Mouse (Mus musculus): Measurements from ENCODE around the gene 1810024B03Rik. TPM values are rescaled to one million over a fixed set of nuclear protein-coding genes. Genes with fewer than 3 reads are reported as not detected.
"Not testable (repeated sequence)": the region's sequence is repeated elsewhere in the genome, so short reads cannot be mapped to it uniquely, and the experiment has no call there.

1810024B03Rik gene
- polyA plus RNA-seq, 1 experiment from 2014 or later = 1.9 TPM

- no peak for DNase-seq (ENCODE audit: low spot score)
- H3K4me3 ChIP-seq (ENCODE audit: low read depth, low read length) = no peak overlapping the region
- WGBS = 89% methylated on average over 2 of the region's 2 CpGs
These were observed 1.2 kb downstream of the 1810024B03Rik start for GRCm38 (mm10) chr2:127206916-127207315.

GRCm38 (mm10) chr2:127205936-127206335 lies 2.1 kb downstream of the 1810024B03Rik start:
- DNase-seq (ENCODE audit: low spot score); H3K27me3 ChIP-seq (ENCODE audit: control insufficient read depth, insufficient read depth, low read length); H3K9me3 ChIP-seq (ENCODE audit: control insufficient read depth, low read length); H3K36me3 ChIP-seq (ENCODE audit: control insufficient read depth, insufficient read depth, low read length); H3K4me3 ChIP-seq (ENCODE audit: low read depth, low read length); H3K9ac ChIP-seq (ENCODE audit: low read length); ATAC-seq (ENCODE audit: insufficient read depth, low FRiP score, low TSS enrichment); H3K4me1 ChIP-seq (ENCODE audit: control insufficient read depth, insufficient read depth, low read length); H3K27ac ChIP-seq (ENCODE audit: low read depth, low read length); H3K4me2 ChIP-seq (ENCODE audit: low read depth): not testable (repeated sequence)
- WGBS = 94% methylated on average over 4 of the region's 4 CpGs

More at GRCm38 (mm10) chr2:127206916-127207315, 1.2 kb downstream of the 1810024B03Rik start:
- H3K9me3 ChIP-seq (ENCODE audit: control insufficient read depth, low read length) = no peaks in the 10 kb centered on the region
- H3K36me3 ChIP-seq (ENCODE audit: control insufficient read depth, insufficient read depth, low read length) = peaks cover 7% of the 10 kb centered on the region
- no peak for ATAC-seq (ENCODE audit: insufficient read depth, low FRiP score, low TSS enrichment)
- H3K9ac ChIP-seq (ENCODE audit: low read length) = no peak overlapping the region
- H3K4me1 ChIP-seq (ENCODE audit: control insufficient read depth, insufficient read depth, low read length) = peaks cover 7% of the 10 kb centered on the region; the same call in 1 of the 2 replicates
- H3K27me3 ChIP-seq (ENCODE audit: control insufficient read depth, insufficient read depth, low read length) = no peaks in the 10 kb centered on the region
- no peak overlapping the region for H3K4me2 ChIP-seq (ENCODE audit: low read depth)
- no peak overlapping the region for H3K27ac ChIP-seq (ENCODE audit: low read depth, low read length)

GRCm38 (mm10) chr2:127204932-127205331 lies 3.1 kb downstream of the 1810024B03Rik start:
- Histone ChIP-seq H3K9ac (ENCODE audit: low read length) (no peak overlapping the region), H3K27me3 (ENCODE audit: control insufficient read depth, insufficient read depth, low read length) (no peaks in the 10 kb centered on the region), H3K4me3 (ENCODE audit: low read depth, low read length) (no peak overlapping the region), H3K36me3 (ENCODE audit: control insufficient read depth, insufficient read depth, low read length) (no peaks in the 10 kb centered on the region; the same call in 1 of the 2 replicates), H3K4me2 (ENCODE audit: low read depth) (no peak overlapping the region), H3K27ac (ENCODE audit: low read depth, low read length) (no peak overlapping the region), H3K4me1 (ENCODE audit: control insufficient read depth, insufficient read depth, low read length) (peaks cover 7% of the 10 kb centered on the region; the same call in 1 of the 2 replicates), H3K9me3 (ENCODE audit: control insufficient read depth, low read length) (no peaks in the 10 kb centered on the region)
- 40% methylated on average over 3 of the region's 3 CpGs for WGBS
- ATAC-seq (ENCODE audit: insufficient read depth, low FRiP score, low TSS enrichment) = no peak
- DNase-seq (ENCODE audit: low spot score) = peak; percentile 52

- H3K9ac ChIP-seq (ENCODE audit: low read length) = no peak overlapping the region
- H3K27ac ChIP-seq (ENCODE audit: low read depth, low read length) = no peak overlapping the region
- H3K36me3 ChIP-seq (ENCODE audit: control insufficient read depth, insufficient read depth, low read length) = no peaks in the 10 kb centered on the region
- H3K27me3 ChIP-seq (ENCODE audit: control insufficient read depth, insufficient read depth, low read length) = no peaks in the 10 kb centered on the region
- no peak overlapping the region for H3K4me2 ChIP-seq (ENCODE audit: low read depth)
- ATAC-seq (ENCODE audit: insufficient read depth, low FRiP score, low TSS enrichment) (no peak), DNase-seq (ENCODE audit: low spot score) (no peak)
- no peak overlapping the region for H3K4me3 ChIP-seq (ENCODE audit: low read depth, low read length)
- H3K9me3 ChIP-seq (ENCODE audit: control insufficient read depth, low read length) = no peaks in the 10 kb centered on the region
- H3K4me1 ChIP-seq (ENCODE audit: control insufficient read depth, insufficient read depth, low read length) = no peaks in the 10 kb centered on the region
These were observed 18.5 kb downstream of the 1810024B03Rik start for GRCm38 (mm10) chr2:127189574-127189973.

GRCm38 (mm10) chr2:127182598-127183381 lies 25.3 kb downstream of the 1810024B03Rik start:
- H3K9me3 ChIP-seq (ENCODE audit: control insufficient read depth, low read length) = no peaks in the 10 kb centered on the region
- ATAC-seq (ENCODE audit: insufficient read depth, low FRiP score, low TSS enrichment) (peak; percentile 100), DNase-seq (ENCODE audit: low spot score) (peak; percentile 80)
- 0 out of 2 replicates have a peak overlapping the region, but pooled peaks have one; percentile 60 for H3K27ac ChIP-seq (ENCODE audit: low read depth, low read length)
- H3K4me3 ChIP-seq (ENCODE audit: low read depth, low read length) = peak overlapping the region; percentile 50
- H3K36me3 ChIP-seq (ENCODE audit: control insufficient read depth, insufficient read depth, low read length) = no peaks in the 10 kb centered on the region
- peak overlapping the region; percentile 68 for H3K4me2 ChIP-seq (ENCODE audit: low read depth)
- no peaks in the 10 kb centered on the region for H3K27me3 ChIP-seq (ENCODE audit: control insufficient read depth, insufficient read depth, low read length)
- 3% methylated on average over 17 of the region's 17 CpGs for WGBS
- H3K9ac ChIP-seq (ENCODE audit: low read length) = peak overlapping the region; percentile 83
- H3K4me1 ChIP-seq (ENCODE audit: control insufficient read depth, insufficient read depth, low read length) = no peaks in the 10 kb centered on the region

GRCm38 (mm10) chr2:127166261-127166660 lies 41.8 kb downstream of the 1810024B03Rik start:
- H3K36me3 ChIP-seq (ENCODE audit: control insufficient read depth, insufficient read depth, low read length); H3K4me1 ChIP-seq (ENCODE audit: control insufficient read depth, insufficient read depth, low read length); H3K4me3 ChIP-seq (ENCODE audit: low read depth, low read length); H3K27ac ChIP-seq (ENCODE audit: low read depth, low read length); ATAC-seq (ENCODE audit: insufficient read depth, low FRiP score, low TSS enrichment); H3K9ac ChIP-seq (ENCODE audit: low read length); H3K4me2 ChIP-seq (ENCODE audit: low read depth); H3K9me3 ChIP-seq (ENCODE audit: control insufficient read depth, low read length); H3K27me3 ChIP-seq (ENCODE audit: control insufficient read depth, insufficient read depth, low read length): not testable (repeated sequence)
- WGBS = 4% methylated on average over 1 of the region's 1 CpGs
- DNase-seq (ENCODE audit: low spot score) = peak; percentile 12

GRCm38 (mm10) chr2:127165675-127166074 lies 42.4 kb downstream of the 1810024B03Rik start:
- H3K27me3 ChIP-seq (ENCODE audit: control insufficient read depth, insufficient read depth, low read length) = no peaks in the 10 kb centered on the region
- DNase-seq (ENCODE audit: low spot score) = no peak
- H3K36me3 ChIP-seq (ENCODE audit: control insufficient read depth, insufficient read depth, low read length) = no peaks in the 10 kb centered on the region
- no peak overlapping the region for H3K27ac ChIP-seq (ENCODE audit: low read depth, low read length)
- no peak overlapping the region for H3K4me2 ChIP-seq (ENCODE audit: low read depth)
- no peak for ATAC-seq (ENCODE audit: insufficient read depth, low FRiP score, low TSS enrichment)
- 64% methylated on average over 4 of the region's 4 CpGs for WGBS
- no peaks in the 10 kb centered on the region for H3K4me1 ChIP-seq (ENCODE audit: control insufficient read depth, insufficient read depth, low read length)
- H3K9ac ChIP-seq (ENCODE audit: low read length) = no peak overlapping the region
- no peaks in the 10 kb centered on the region for H3K9me3 ChIP-seq (ENCODE audit: control insufficient read depth, low read length)
- no peak overlapping the region for H3K4me3 ChIP-seq (ENCODE audit: low read depth, low read length)

GRCm38 (mm10) chr2:127145699-127146098 lies 62.4 kb downstream of the 1810024B03Rik start:
- Histone ChIP-seq H3K27ac (ENCODE audit: low read depth, low read length) (no peak overlapping the region), H3K4me3 (ENCODE audit: low read depth, low read length) (no peak overlapping the region), H3K36me3 (ENCODE audit: control insufficient read depth, insufficient read depth, low read length) (no peaks in the 10 kb centered on the region), H3K4me1 (ENCODE audit: control insufficient read depth, insufficient read depth, low read length) (peaks cover 6% of the 10 kb centered on the region), H3K4me2 (ENCODE audit: low read depth) (no peak overlapping the region), H3K9ac (ENCODE audit: low read length) (no peak overlapping the region), H3K9me3 (ENCODE audit: control insufficient read depth, low read length) (no peaks in the 10 kb centered on the region), H3K27me3 (ENCODE audit: control insufficient read depth, insufficient read depth, low read length) (no peaks in the 10 kb centered on the region)
- 82% methylated on average over 3 of the region's 3 CpGs for WGBS
- DNase-seq (ENCODE audit: low spot score) = no peak
- no peak for ATAC-seq (ENCODE audit: insufficient read depth, low FRiP score, low TSS enrichment)
